Mouse (Mus musculus) neural tube, embryonic 13.5 days (tissue): ENCODE measurements around the gene Boc. TPM values are rescaled to one million over a fixed set of nuclear protein-coding genes. Genes with fewer than 3 reads are reported as not detected.

ENCODE experiments used
- ATAC-seq: fragments of 200-750 bp; cut with Nextera tagmentation; 2 replicates; pipeline ENCODE4 v1.8.0; 2017; ENCODE audit warnings: low read depth, mild to moderate bottlenecking, moderate TSS enrichment, moderate library complexity
- H3K27ac ChIP-seq: fragments of 300-500 bp; sonication (generic); replicated peaks from 2 replicates; pipeline ENCODE4 v1.5.1; 2015; ENCODE audit warnings: moderate library complexity, mild to moderate bottlenecking, inconsistent platforms
- H3K27me3 ChIP-seq: fragments of 300-500 bp; sonication (generic); 2 replicates; pipeline ENCODE4 v1.6.1; 2015; ENCODE audit warnings: mild to moderate bottlenecking, inconsistent platforms
- H3K36me3 ChIP-seq: fragments of 300-500 bp; sonication (generic); 2 replicates; pipeline ENCODE4 v1.6.1; 2015; ENCODE audit warnings: mild to moderate bottlenecking, inconsistent platforms
- H3K4me1 ChIP-seq: fragments of 300-500 bp; sonication (generic); replicated peaks from 2 replicates; pipeline ENCODE4 v1.6.1; 2015; ENCODE audit warnings: inconsistent platforms
- H3K4me2 ChIP-seq: fragments of 300-500 bp; sonication (generic); 2 replicates; pipeline ENCODE4 v1.6.1; 2015; ENCODE audit warnings: inconsistent platforms, mild to moderate bottlenecking, moderate library complexity
- H3K4me3 ChIP-seq: fragments of 300-500 bp; sonication (generic); 2 replicates; pipeline ENCODE4 v1.5.1; 2015; ENCODE audit warnings: mild to moderate bottlenecking, inconsistent platforms
- H3K9ac ChIP-seq: fragments of 300-500 bp; sonication (generic); 2 replicates; pipeline ENCODE4 v1.6.1; 2015; ENCODE audit warnings: moderate library complexity, mild to moderate bottlenecking, inconsistent platforms
- H3K9me3 ChIP-seq: fragments of 300-500 bp; sonication (generic); 2 replicates; pipeline ENCODE4 v1.6.1; 2016; ENCODE audit warnings: inconsistent platforms
- WGBS: fragments of 180-500 bp; shearing (Covaris S2); methylation state at CpG from one replicate; pipeline ENCODE4 v1.1.7; 2015; 5-methylcytosine and 5-hydroxymethylcytosine counted together
- polyA plus RNA-seq: library from polyadenylated mRNA; unstranded; fragments of >200 nt; fragmentation: Nextera tagmentation; extraction: Ambion mirVana; gene quantifications from 2 replicates; pipeline ENCODE4 v1.2.1, GENCODE M21; 2015

The Boc gene
- polyA plus RNA-seq, 1 experiment from 2014 or later: 11.5 TPM

- ATAC-seq: no peak
- Histone ChIP-seq H3K4me1 (peaks cover 54% of the 10 kb centered on the region), H3K4me3 (no peak overlapping the region), H3K9ac (no peak overlapping the region), H3K9me3 (no peaks in the 10 kb centered on the region), H3K27ac (no peak overlapping the region), H3K36me3 (0 out of 2 replicates have a peak, but pooled peaks cover under 1% of the 10 kb centered on the region), H3K27me3 (no peaks in the 10 kb centered on the region), H3K4me2 (no peak overlapping the region)
- 83% methylated on average over 1 of the region's 1 CpGs for WGBS
Measured at GRCm38 (mm10) chr16:44526044-44526443, 32.7 kb downstream of the Boc start.

GRCm38 (mm10) chr16:44523595-44523994 lies 35.1 kb downstream of the Boc start:
- Histone ChIP-seq H3K4me1 (peaks cover 30% of the 10 kb centered on the region), H3K27me3 (no peaks in the 10 kb centered on the region), H3K9ac (no peak overlapping the region), H3K4me3 (no peak overlapping the region), H3K27ac (no peak overlapping the region), H3K9me3 (no peaks in the 10 kb centered on the region), H3K36me3 (peaks cover 15% of the 10 kb centered on the region), H3K4me2 (no peak overlapping the region)
- WGBS: 70% methylated on average over 7 of the region's 7 CpGs
- ATAC-seq: no peak

GRCm38 (mm10) chr16:44516498-44516897 lies 42.2 kb downstream of the Boc start:
- peaks cover 28% of the 10 kb centered on the region for H3K36me3 ChIP-seq
- H3K27ac ChIP-seq: no peak overlapping the region
- no peak for ATAC-seq

GRCm38 (mm10) chr16:44510521-44511213 lies 48.0 kb downstream of the Boc start:
- Histone ChIP-seq H3K9ac (no peak overlapping the region), H3K4me2 (no peak overlapping the region), H3K4me1 (peaks cover 16% of the 10 kb centered on the region), H3K9me3 (no peaks in the 10 kb centered on the region), H3K27me3 (no peaks in the 10 kb centered on the region), H3K4me3 (no peak overlapping the region), H3K36me3 (peaks cover 16% of the 10 kb centered on the region), H3K27ac (0 out of 2 replicates have a peak overlapping the region, but pooled peaks have one; percentile 11)
- no peak for ATAC-seq
- WGBS: 82% methylated on average over 13 of the region's 13 CpGs

More at GRCm38 (mm10) chr16:44516498-44516897, 42.2 kb downstream of the Boc start:
- no peaks in the 10 kb centered on the region for H3K27me3 ChIP-seq
- no peak overlapping the region for H3K9ac ChIP-seq
- no peak overlapping the region for H3K4me3 ChIP-seq
- no peaks in the 10 kb centered on the region for H3K9me3 ChIP-seq
- H3K4me1 ChIP-seq: peaks cover 11% of the 10 kb centered on the region
- WGBS: 77% methylated on average over 6 of the region's 6 CpGs
- H3K4me2 ChIP-seq: no peak overlapping the region

GRCm38 (mm10) chr16:44509458-44510344 lies 49.0 kb downstream of the Boc start:
- no peak overlapping the region for H3K4me2 ChIP-seq
- H3K4me1 ChIP-seq: peaks cover 16% of the 10 kb centered on the region
- peaks cover 17% of the 10 kb centered on the region for H3K36me3 ChIP-seq
- 88% methylated on average over 7 of the region's 7 CpGs for WGBS
- ATAC-seq: no peak
- no peaks in the 10 kb centered on the region for H3K9me3 ChIP-seq
- no peaks in the 10 kb centered on the region for H3K27me3 ChIP-seq
- H3K27ac ChIP-seq: no peak overlapping the region
- H3K9ac ChIP-seq: no peak overlapping the region
- H3K4me3 ChIP-seq: no peak overlapping the region

- no peak for ATAC-seq
Measured at GRCm38 (mm10) chr16:44508772-44509171, 49.9 kb downstream of the Boc start.

GRCm38 (mm10) chr16:44508025-44508424 lies 50.7 kb downstream of the Boc start:
- Histone ChIP-seq H3K4me1 (peaks cover 16% of the 10 kb centered on the region), H3K9ac (no peak overlapping the region), H3K36me3 (peaks cover 32% of the 10 kb centered on the region), H3K4me3 (no peak overlapping the region), H3K4me2 (no peak overlapping the region), H3K9me3 (no peaks in the 10 kb centered on the region), H3K27ac (no peak overlapping the region), H3K27me3 (no peaks in the 10 kb centered on the region)
- whole genome bisulfite sequencing: 85% methylated on average over 5 of the region's 5 CpGs
- ATAC-seq: no peak

More at GRCm38 (mm10) chr16:44508772-44509171, 49.9 kb downstream of the Boc start:
- Histone ChIP-seq H3K4me3 (no peak overlapping the region), H3K27ac (no peak overlapping the region), H3K9me3 (no peaks in the 10 kb centered on the region), H3K36me3 (peaks cover 26% of the 10 kb centered on the region), H3K27me3 (no peaks in the 10 kb centered on the region), H3K4me2 (no peak overlapping the region), H3K4me1 (peaks cover 16% of the 10 kb centered on the region), H3K9ac (no peak overlapping the region)
- whole genome bisulfite sequencing: 92% methylated on average over 13 of the region's 13 CpGs

- ATAC-seq: peak; percentile 54
- Histone ChIP-seq H3K27ac (0 out of 2 replicates have a peak overlapping the region, but pooled peaks have one; percentile 18), H3K4me3 (no peak overlapping the region), H3K36me3 (peaks cover 31% of the 10 kb centered on the region), H3K9ac (no peak overlapping the region), H3K4me1 (peaks cover 16% of the 10 kb centered on the region), H3K4me2 (no peak overlapping the region), H3K27me3 (no peaks in the 10 kb centered on the region), H3K9me3 (no peaks in the 10 kb centered on the region)
- 71% methylated on average over 10 of the region's 10 CpGs for WGBS
Measured at GRCm38 (mm10) chr16:44507027-44507929, 51.4 kb downstream of the Boc start.

- H3K4me1 ChIP-seq: peaks cover 13% of the 10 kb centered on the region
- no peak overlapping the region for H3K4me3 ChIP-seq
- no peaks in the 10 kb centered on the region for H3K27me3 ChIP-seq
- H3K4me2 ChIP-seq: no peak overlapping the region
- H3K36me3 ChIP-seq: peaks cover 43% of the 10 kb centered on the region
- no peak for ATAC-seq
- WGBS: 75% methylated on average over 1 of the region's 1 CpGs
- no peak overlapping the region for H3K27ac ChIP-seq
- no peak overlapping the region for H3K9ac ChIP-seq
- H3K9me3 ChIP-seq: no peaks in the 10 kb centered on the region
Measured at GRCm38 (mm10) chr16:44505243-44505642, 53.5 kb downstream of the Boc start.

- 0 out of 2 replicates have a peak, but pooled peaks have one; percentile 37 for ATAC-seq
- Histone ChIP-seq H3K27ac (0 out of 2 replicates have a peak overlapping the region, but pooled peaks have one; percentile 38), H3K36me3 (peaks cover 65% of the 10 kb centered on the region), H3K9me3 (no peaks in the 10 kb centered on the region), H3K4me3 (no peak overlapping the region), H3K27me3 (no peaks in the 10 kb centered on the region), H3K4me1 (peaks cover 12% of the 10 kb centered on the region), H3K9ac (no peak overlapping the region), H3K4me2 (no peak overlapping the region)
- WGBS: 66% methylated on average over 8 of the region's 8 CpGs
Measured at GRCm38 (mm10) chr16:44502895-44503575, 55.7 kb downstream of the Boc start.

- no peak for ATAC-seq
Measured at GRCm38 (mm10) chr16:44502325-44502724, 56.4 kb downstream of the Boc start.

More at GRCm38 (mm10) chr16:44502325-44502724, 56.4 kb downstream of the Boc start:
- Histone ChIP-seq H3K27ac (no peak overlapping the region), H3K4me3 (no peak overlapping the region), H3K4me2 (no peak overlapping the region), H3K9me3 (no peaks in the 10 kb centered on the region), H3K4me1 (peaks cover 5% of the 10 kb centered on the region), H3K36me3 (peaks cover 66% of the 10 kb centered on the region), H3K27me3 (no peaks in the 10 kb centered on the region), H3K9ac (no peak overlapping the region)
- 83% methylated on average over 7 of the region's 7 CpGs for WGBS
